Mouse (Mus musculus) embryonic fibroblast, embryonic 13.5 days (primary cell): ENCODE data around the gene Timm8a2.

Experiments used
- CTCF ChIP-seq: IDR thresholded peaks from 2 replicates; pipeline ENCODE4 v1.5.1; 2011; ENCODE audit warnings: mild to moderate bottlenecking, control low read depth, low read length, moderate library complexity, borderline replicate concordance; ENCODE audit not compliant: insufficient read depth
- POLR2A ChIP-seq: IDR thresholded peaks from 2 replicates; pipeline ENCODE4 v1.6.1; 2011; ENCODE audit warnings: low read depth, mild to moderate bottlenecking, control low read depth, low read length, moderate library complexity

DNA sequence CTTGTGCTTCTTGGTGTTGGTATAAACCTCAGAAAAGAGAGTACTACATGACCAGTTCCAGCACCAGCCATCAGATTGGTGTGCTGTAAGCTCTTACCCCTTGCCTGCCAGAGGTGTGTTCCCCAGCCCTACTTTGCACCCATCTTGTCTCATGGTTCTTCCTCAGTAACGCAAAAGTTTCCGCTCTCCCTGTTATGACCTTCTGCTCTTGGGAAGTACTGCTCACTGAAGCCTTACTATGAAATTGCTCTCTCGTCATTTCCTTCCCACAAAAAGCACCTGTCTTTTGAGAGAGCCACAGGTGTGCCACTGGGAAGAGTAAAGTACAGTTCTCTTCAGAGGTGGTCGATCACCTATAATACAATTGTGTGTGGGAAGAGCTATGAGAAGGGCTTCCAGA, 4.6 kb upstream of the Timm8a2 start:
- TF ChIP-seq CTCF (no peak), POLR2A (no peak)
